Mouse (Mus musculus) bone marrow macrophage, adult 2 months (primary cell): ENCODE measurements around the gene Gipc3.

Experiments
- CTCF ChIP-seq: IDR thresholded peaks from 2 replicates; pipeline ENCODE4 v1.5.1; 2012; ENCODE audit warnings: low read depth, mild to moderate bottlenecking, low read length, moderate library complexity
- POLR2A ChIP-seq: IDR thresholded peaks from 2 replicates; pipeline ENCODE4 v1.6.1; 2012; ENCODE audit warnings: mild to moderate bottlenecking, low read depth, low read length, borderline replicate concordance

- TF ChIP-seq CTCF (no peak), POLR2A (no peak)
Observed at GRCm38 (mm10) chr10:81329194-81329975, 13.7 kb downstream of the Gipc3 start.
